23 mouse cellular contexts compared by ENCODE assay signal in genomic region chr7:98540879-98541278, GRCm38 (mm10). TPM values are rescaled to one million over a fixed set of nuclear protein-coding genes. Genes with fewer than 3 reads are reported as not detected.
DNase-seq lines count a peak whose midpoint lies in the region; ATAC-seq and TF ChIP-seq lines count a peak whose summit lies in the region.
"Had no signal": no experiment of that assay in that cellular context is flagged by ENCODE, and none has a peak within 500 bp of the region (broad histone marks: within the 10 kb centered on the region; RNA-seq: fewer than 3 reads in every experiment).

No protein-coding gene starts in this region.

- CTCF ChIA-PET in Patski (lab: Charles Lee) = interaction anchor here (1.6 kb wide), 1 partner anchor 27 kb away, joined by 3 read pairs; no protein-coding TSS in a partner anchor

- H3K36me3 ChIP-seq in kidney, embryonic 15.5 days = no peaks in the 10 kb centered on the region
- H3K36me3 ChIP-seq in kidney, embryonic 14.5 days (ENCODE audit: control insufficient read depth, insufficient read depth, low read length) = no peaks in the 10 kb centered on the region
- H3K36me3 ChIP-seq in embryonic facial prominence, embryonic 15.5 days = no peaks in the 10 kb centered on the region
- no peaks in the 10 kb centered on the region for H3K36me3 ChIP-seq in limb, embryonic 15.5 days
- H3K36me3 ChIP-seq: hindbrain, embryonic 12.5 days; midbrain, embryonic 13.5 days; neural tube, embryonic 15.5 days had no signal

- 0 out of 2 replicates have a peak overlapping the region, but pooled peaks have one; percentile 22 for H3K27ac ChIP-seq in kidney, embryonic 15.5 days
- H3K27ac ChIP-seq in kidney, embryonic 14.5 days (ENCODE audit: low read depth, low read length) = no peak overlapping the region
- H3K27ac ChIP-seq in embryonic facial prominence, embryonic 15.5 days (replicated peaks) = peak overlapping the region; percentile 12; the same call in 1 of the 2 replicates
- peak overlapping the region; percentile 22; the same call in 1 of the 2 replicates for H3K27ac ChIP-seq in limb, embryonic 15.5 days
- H3K27ac ChIP-seq: hindbrain, embryonic 12.5 days; kidney, postnatal 0 days; macrophage; midbrain, embryonic 13.5 days; neural tube, embryonic 15.5 days had no signal

- intact Hi-C loops in heart, postnatal 25 days (cut with DNase I) = no loop called here

- no peak overlapping the region for H3K4me3 ChIP-seq in kidney, embryonic 15.5 days (replicated peaks)
- H3K4me3 ChIP-seq in kidney, embryonic 14.5 days (ENCODE audit: low read length) = no peak overlapping the region
- H3K4me3 ChIP-seq in embryonic facial prominence, embryonic 15.5 days (replicated peaks) = no peak overlapping the region
- no peak overlapping the region for H3K4me3 ChIP-seq in limb, embryonic 15.5 days
- H3K4me3 ChIP-seq: hindbrain, embryonic 12.5 days; midbrain, embryonic 13.5 days; neural tube, embryonic 15.5 days had no signal

- ATAC-seq in kidney, embryonic 15.5 days (replicated peaks; ENCODE audit: low FRiP score) = no peak
- no peak for ATAC-seq in kidney, embryonic 14.5 days (ENCODE audit: low FRiP score, low TSS enrichment)
- no peak for ATAC-seq in Patski
- ATAC-seq in embryonic facial prominence, embryonic 15.5 days (ENCODE audit: insufficient number of reproducible peaks, low FRiP score, low TSS enrichment, low read depth) = no peak
- no peak for ATAC-seq in limb, embryonic 15.5 days (ENCODE audit: insufficient number of reproducible peaks, low FRiP score, low TSS enrichment, low read depth)
- ATAC-seq: forebrain, embryonic 14.5 days; midbrain, embryonic 13.5 days had no signal

- H3K27me3 ChIP-seq in kidney, embryonic 15.5 days = no peaks in the 10 kb centered on the region
- no peaks in the 10 kb centered on the region for H3K27me3 ChIP-seq in kidney, embryonic 14.5 days (ENCODE audit: control insufficient read depth, insufficient read depth, low read length)
- no peaks in the 10 kb centered on the region for H3K27me3 ChIP-seq in Patski
- H3K27me3 ChIP-seq in embryonic facial prominence, embryonic 15.5 days = no peaks in the 10 kb centered on the region
- no peaks in the 10 kb centered on the region for H3K27me3 ChIP-seq in limb, embryonic 15.5 days
- H3K27me3 ChIP-seq: hindbrain, embryonic 12.5 days; midbrain, embryonic 13.5 days; neural tube, embryonic 15.5 days had no signal

- no peak overlapping the region for H3K9ac ChIP-seq in kidney, embryonic 15.5 days
- H3K9ac ChIP-seq in kidney, embryonic 14.5 days (ENCODE audit: low read depth, low read length) = no peak overlapping the region
- no peak overlapping the region for H3K9ac ChIP-seq in embryonic facial prominence, embryonic 15.5 days
- no peak overlapping the region for H3K9ac ChIP-seq in limb, embryonic 15.5 days
- H3K9ac ChIP-seq: hindbrain, embryonic 12.5 days; midbrain, embryonic 13.5 days; neural tube, embryonic 15.5 days had no signal

- DNase-seq in Patski (ENCODE audit: low read depth, low spot score) = peak; percentile 73
- no peak for DNase-seq in frontal cortex, adult 2 months (ENCODE audit: extremely low spot score in 1 of 2, low spot score in 1 of 2)
- no peak for DNase-seq in lung, postnatal 36 days
- DNase-seq in heart, postnatal 25 days (ENCODE audit: low spot score) = no peak
- DNase-seq: adrenal gland, postnatal 25 days; cerebellum, adult 18-20 months; cerebellum, postnatal 25 days; heart, postnatal 10 days; layer of hippocampus, postnatal 36 days; lung, adult 2 months; thymus, postnatal 4 days had no signal

- POLR2A ChIA-PET in Patski (lab: Charles Lee) = no interaction called here

- in situ Hi-C loops in Patski (cut with MboI; ENCODE audit: low pct_unique_long_range_greater_than_20kb) = no loop called here

- WGBS in kidney, embryonic 15.5 days = 67% methylated on average over 2 of the region's 2 CpGs
- WGBS in kidney, embryonic 14.5 days = 46% methylated on average over 2 of the region's 2 CpGs
- WGBS in embryonic facial prominence, embryonic 15.5 days = 46% methylated on average over 2 of the region's 2 CpGs
- WGBS in limb, embryonic 15.5 days = 36% methylated on average over 2 of the region's 2 CpGs

- no peak overlapping the region for H3K4me2 ChIP-seq in kidney, embryonic 15.5 days
- no peak overlapping the region for H3K4me2 ChIP-seq in kidney, embryonic 14.5 days (replicated peaks; ENCODE audit: low read depth, low read length)
- H3K4me2 ChIP-seq in embryonic facial prominence, embryonic 15.5 days (replicated peaks) = no peak overlapping the region
- H3K4me2 ChIP-seq in limb, embryonic 15.5 days = no peak overlapping the region
- H3K4me2 ChIP-seq: heart, embryonic 11.5 days; hindbrain, embryonic 12.5 days; liver, embryonic 11.5 days; midbrain, embryonic 13.5 days; neural tube, embryonic 15.5 days had no signal

- no peaks in the 10 kb centered on the region for H3K9me3 ChIP-seq in kidney, embryonic 15.5 days (replicated peaks)
- H3K9me3 ChIP-seq in kidney, embryonic 14.5 days (ENCODE audit: control insufficient read depth, low read length) = no peaks in the 10 kb centered on the region
- H3K9me3 ChIP-seq in embryonic facial prominence, embryonic 15.5 days (replicated peaks) = no peaks in the 10 kb centered on the region
- H3K9me3 ChIP-seq in limb, embryonic 15.5 days = no peaks in the 10 kb centered on the region
- H3K9me3 ChIP-seq: hindbrain, embryonic 12.5 days; midbrain, embryonic 13.5 days; neural tube, embryonic 15.5 days had no signal

- peaks cover 38% of the 10 kb centered on the region for H3K4me1 ChIP-seq in kidney, embryonic 15.5 days
- peaks cover 6% of the 10 kb centered on the region for H3K4me1 ChIP-seq in kidney, embryonic 14.5 days (ENCODE audit: control insufficient read depth, insufficient read depth, low read length)
- H3K4me1 ChIP-seq in embryonic facial prominence, embryonic 15.5 days = peaks cover 19% of the 10 kb centered on the region
- H3K4me1 ChIP-seq in limb, embryonic 15.5 days = peaks cover 39% of the 10 kb centered on the region

- TF ChIP-seq CTCF in Patski (IDR thresholded peaks at IDR 0.05) = no peak

RNA-seq across cellular contexts. Expression of gene Lrrc32, which starts 51.8 kb away (rescaled TPM):
- polyA plus RNA-seq in kidney, embryonic 15.5 days (2015; fragmentation: Nextera tagmentation; extraction: Ambion mirVana) = 12.7 and 16.9 TPM in 2 replicates
- polyA plus RNA-seq in kidney, embryonic 14.5 days (2014; fragmentation: Nextera tagmentation; extraction: Ambion mirVana) = 9.5 and 13.7 TPM in 2 replicates
- polyA plus RNA-seq in Patski (2021) = 8.9 TPM
- 7.3 and 8.1 TPM in 2 replicates for polyA plus RNA-seq in embryonic facial prominence, embryonic 15.5 days (2015; fragmentation: Nextera tagmentation; extraction: Ambion mirVana)
- polyA plus RNA-seq in limb, embryonic 15.5 days (2015; fragmentation: Nextera tagmentation; extraction: Ambion mirVana) = 8.4 and 8.8 TPM in 2 replicates
- polyA plus RNA-seq in frontal cortex, adult 2 months (2012; rRNA removed) = 4.0 and 4.1 TPM in 2 replicates
- total RNA-seq in heart, postnatal 25 days (2021) = 10 to 100 TPM; 10.7 to 11.4 TPM
